Mouse (Mus musculus): Measurements from ENCODE around the gene Scn9a.

Gene Scn9a

DNA sequence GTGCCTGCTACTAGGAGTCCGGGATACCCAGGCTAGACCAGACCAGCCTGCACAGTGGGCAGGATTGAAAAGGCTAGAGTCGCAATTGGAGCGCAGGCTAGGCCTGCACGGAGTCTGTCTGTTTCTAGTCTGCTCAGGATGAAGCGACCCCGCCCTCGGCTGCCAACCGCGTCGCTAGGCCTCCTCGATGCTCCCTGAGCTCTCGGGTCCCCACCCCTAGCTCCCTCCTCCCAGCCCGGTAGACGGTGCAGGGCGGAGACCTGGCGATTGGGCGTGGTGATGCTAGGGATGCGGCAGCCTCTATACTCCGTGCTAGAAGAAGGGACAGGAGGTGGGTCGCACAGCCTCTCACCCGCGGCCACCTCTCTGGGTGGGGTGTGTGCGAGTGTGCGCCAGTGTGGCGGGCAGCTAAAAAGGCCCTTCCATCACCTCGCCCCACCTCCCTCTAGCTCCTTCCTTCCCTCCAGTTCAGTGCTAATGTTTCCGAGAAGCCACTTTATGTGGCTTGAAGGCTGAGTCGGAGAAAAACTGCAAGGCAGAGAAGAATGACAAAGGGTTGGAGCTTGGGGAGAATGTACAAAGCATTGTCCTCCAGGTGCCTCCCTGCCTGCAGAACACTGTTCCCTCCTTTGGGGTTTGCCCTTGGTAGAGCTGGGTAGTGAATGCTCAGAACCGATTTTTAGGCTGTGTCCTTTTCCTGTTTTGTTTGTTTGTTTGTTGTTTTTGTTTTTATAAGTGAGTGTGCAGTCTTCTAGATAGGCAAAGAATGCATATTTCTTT, at the start of gene Scn9a:
TSS of gene Scn9a (minus strand) at position 383 of the 780 bp plus-strand sequence.
- DNase-seq, result peak; percentile 58

DNA sequence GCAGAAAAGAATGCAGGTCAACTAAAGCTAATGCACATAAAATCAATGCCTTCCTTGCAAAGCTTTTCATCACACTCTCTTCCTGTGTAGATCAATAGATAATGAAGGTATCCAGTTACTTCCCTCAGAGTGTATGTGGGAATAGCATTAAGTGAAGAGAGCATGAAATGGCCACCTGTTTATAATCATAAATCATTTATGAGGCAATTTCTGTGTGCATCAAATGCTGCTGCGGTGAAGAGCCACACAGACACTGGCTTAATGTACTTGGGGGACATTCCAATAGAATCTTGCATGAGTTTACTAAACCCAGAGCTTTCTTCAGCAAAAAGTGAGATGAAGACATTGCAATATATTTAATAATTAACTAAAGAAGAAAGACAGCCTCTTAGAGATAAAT, 27.2 kb upstream of the Scn9a start:
- no peak for DNase-seq

DNA sequence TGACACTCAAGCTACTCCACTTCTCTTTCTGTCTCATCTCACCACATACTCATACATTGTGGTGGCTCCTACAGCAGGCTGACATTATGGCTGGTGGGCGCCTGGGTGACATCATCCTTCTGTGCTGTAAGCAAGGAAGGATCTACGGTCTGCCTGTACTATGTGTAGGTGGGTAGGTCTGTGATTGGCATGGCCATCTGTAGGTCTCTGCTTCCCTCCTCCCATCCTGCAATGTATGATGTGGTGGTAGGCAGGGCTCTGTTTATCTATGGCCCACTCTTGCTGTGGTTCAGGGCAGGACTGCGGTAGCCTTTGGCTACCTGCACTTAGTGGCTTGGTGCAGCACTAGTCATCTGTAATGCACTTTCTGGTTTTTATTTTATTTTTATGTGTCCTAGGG, 21.7 kb upstream of the Scn9a start:
- DNase-seq, result no peak

DNA sequence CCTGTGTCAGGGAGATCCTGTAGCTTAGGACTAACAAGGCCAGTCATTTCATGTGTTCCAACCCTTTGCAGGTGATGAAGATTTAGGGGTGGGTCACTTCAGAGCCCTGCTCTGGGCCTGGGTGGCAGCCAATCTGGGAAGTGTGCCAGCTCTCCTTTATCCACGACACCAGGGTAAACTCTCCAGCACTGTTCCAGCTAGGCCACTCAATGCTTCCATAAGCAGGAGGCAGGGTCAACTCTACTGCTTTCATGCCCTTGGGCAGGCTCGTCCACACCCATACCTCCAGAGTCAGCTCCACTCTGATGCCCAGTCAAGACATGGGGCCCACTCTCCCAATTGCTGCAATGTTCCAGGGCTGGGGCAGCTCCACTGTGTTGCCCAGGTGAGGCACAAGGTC, 20.7 kb upstream of the Scn9a start:
- no peak for DNase-seq

DNA sequence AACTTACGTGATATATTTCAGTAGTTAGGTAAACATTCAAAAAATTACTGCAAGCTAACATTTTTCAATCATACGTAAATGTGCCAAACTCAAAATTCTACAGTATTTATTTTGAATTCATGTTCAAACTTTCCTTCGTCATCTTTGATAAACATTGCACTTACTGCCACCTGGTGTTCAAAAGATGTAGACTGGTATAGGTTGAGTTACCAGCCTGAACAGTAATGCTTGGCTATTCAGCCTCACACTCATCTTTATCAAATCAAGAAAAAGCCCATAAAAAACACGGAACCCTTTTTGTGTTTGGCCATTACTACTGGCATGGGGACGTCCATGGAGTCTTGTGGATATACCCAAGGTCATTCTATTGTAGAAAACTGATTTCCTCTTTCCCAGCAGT, 9.6 kb upstream of the Scn9a start:
- DNase-seq, result no peak

DNA sequence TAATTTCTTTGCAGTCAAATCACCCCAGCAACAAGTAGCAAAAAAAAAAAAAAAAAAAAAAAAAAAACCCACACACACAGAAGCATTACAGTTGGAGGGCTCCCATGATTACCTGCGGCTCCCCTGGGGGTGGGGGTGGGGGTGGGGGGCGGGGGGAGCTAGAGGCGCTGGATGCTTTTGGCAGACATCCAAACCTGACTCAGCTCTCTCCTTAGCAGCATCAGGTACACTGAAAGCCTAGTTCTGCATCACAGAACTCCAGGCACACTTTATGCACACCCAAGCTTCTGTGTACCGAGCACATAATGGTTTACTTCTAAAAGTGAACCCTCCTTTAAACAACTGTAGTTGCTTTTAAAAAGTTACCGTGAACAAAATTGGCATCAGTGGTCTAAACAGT, 2.0 kb downstream of the Scn9a start:
- DNase-seq, result no peak

DNA sequence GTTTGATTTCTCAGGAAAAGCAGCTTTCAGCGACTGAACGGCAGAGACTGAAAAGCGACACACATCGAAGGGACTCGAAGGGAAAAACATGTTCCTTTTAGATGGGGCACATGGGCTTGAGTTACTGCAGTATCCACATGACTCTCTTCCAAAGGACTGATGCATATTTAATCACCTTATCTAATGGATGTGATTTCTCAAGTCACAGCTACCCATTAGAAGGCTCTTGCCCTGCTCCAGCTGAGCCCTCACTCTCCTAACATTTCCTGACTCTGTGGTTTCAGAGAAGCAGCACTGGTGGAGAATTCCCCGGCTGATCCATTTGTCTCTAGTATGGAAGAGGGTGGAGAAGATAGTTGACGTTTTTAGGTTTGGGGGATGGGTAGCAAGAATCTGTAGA, 23.7 kb downstream of the Scn9a start:
- DNase-seq, result no peak

DNA sequence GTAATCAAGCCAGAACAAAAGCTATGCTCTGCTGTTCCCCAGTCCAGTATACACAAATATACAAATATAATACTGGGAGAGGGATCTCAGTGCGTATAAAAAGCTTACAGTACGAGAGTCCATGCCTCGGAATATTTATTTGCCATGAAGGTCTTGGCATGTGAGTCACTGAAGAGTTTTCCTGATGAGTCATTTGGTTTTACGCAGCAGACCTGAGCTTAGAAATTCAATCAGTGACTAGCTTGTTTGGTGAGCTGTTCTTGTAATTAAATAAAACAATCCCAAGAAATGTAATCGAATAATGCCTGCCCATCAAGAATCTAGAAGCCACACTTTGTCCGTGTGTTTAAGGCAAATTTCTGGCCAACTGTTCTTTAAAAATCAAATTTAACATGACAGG, 37.4 kb downstream of the Scn9a start:
- DNase-seq, result no peak

DNA sequence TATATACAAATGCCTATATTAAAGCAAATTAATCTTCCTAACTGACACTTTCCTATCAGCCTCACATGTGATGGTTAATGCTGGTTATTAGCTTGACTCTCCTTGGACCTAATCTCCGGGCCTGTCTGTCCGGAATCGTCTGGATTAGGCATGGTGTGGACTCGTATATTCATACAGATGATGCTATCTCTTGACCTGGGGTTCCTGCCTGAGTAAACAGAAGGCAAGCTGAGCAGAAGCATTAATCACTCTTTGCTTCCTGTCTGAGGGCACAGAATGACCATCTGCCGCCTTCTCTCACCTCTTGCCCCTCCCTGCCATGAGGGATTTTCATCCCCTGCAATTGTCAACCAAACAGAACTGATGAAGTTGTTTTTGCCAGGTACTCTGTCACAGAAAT, 38.6 kb downstream of the Scn9a start:
- DNase-seq, result no peak

DNA sequence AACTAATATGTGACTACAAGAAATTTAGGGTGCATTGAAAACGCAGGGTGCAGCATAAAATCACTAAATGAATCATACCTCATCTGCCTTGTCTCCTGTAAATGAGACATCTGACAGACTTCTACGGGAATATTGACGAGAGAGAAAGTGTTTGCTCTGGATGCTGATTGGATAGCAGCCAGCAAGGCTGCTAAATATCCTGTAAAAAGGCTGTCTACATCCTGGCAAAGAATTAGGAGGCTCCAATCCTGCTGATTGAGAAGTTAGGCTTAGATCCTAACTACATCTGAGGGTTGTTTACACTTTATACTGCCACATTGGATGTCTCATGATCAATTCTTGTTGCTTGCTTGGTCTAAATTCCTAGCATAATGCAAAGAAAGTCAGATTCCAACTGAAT, 44.6 kb downstream of the Scn9a start:
- no peak for DNase-seq

DNA sequence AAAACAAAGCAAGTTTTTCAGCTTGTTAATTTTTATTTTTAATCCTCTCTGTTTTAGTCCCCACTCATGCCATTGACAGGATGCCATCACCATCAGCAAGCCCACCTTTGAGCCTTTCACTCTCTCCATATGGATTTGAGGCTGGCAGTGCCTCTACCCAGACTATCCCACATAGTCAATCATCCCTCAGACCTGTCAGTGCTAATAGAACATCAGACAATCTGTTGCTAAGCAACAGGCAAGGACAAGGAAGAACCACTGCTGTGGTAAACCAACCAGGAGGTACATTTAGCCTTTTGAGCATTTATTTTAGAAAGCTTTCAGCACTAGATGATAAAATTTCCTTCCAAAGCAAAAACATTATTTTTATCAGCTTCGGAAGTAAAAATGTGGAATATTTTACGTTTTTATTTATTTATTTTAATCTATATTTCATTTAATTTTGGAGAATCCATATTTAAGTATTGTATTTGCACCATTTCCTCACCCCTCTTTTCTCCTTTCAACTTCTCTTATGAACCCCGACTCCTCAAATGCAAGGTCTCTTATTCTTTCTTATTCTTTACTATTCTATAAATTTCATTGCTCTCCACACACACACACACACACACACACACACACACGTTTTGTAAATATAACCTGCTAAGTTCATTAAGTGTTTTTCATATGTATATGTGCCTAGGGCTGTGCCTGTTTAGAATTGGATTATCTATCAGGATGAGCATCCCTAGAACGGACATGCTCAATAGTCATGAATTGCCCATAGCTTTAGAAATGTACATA, 54.5 kb downstream of the Scn9a start:
- DNase-seq, result no peak

DNA sequence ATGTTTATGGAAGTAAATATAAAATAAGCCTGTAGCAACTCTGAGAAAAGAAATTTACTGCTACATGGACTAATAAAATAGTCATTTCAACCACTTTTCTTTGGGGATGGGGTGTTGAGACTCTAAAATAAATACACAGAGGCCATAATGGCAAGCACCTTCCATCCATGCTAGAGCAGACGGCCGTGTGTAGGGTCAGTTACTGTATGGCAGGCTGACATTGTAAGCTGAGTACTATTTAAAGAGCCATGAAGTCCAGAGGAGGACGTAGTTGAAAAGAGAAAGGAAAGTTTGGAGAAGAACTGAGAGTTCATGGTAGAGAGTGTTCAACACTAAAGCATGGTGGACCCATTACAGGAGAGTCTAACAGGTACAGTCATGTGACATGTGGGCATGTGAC, 86.5 kb downstream of the Scn9a start:
- no peak for DNase-seq

DNA sequence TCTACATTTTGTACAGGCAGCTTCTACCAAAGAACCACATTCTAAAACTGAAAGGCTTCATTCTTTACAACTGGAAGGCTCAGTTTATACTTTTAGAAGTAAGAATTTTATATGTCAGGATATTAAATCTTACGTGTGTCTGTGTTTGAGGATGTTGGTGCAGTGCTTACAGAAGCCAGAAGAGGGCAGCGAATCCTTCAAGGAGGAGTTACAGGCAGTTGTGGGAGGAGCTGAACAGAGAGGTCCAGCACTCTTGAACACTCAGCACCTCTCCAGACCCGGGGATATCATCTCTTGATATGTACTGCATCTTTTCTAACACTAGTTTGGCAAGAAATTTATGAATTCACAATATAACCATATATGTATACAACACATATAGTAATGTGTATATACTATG, 114.8 kb downstream of the Scn9a start:
- DNase-seq, result no peak

DNA sequence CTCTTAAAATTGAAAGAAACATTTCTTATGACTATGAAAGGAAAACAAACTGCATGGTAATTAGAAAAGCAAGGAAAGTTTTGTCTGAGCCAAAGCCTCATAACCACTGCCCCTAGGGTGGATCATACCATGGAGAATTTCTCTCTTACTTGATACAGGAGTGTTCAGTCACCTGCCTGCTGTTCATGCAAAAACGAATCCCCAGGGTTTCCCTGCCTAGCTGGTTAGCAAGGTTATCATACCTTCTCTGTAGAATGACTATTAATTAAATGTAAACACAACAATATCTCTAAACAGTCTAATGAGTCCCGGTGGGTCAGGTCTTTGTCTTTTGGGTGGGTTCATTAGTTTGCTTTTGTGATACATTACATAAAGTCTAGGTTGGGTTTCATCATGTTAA, 123.3 kb downstream of the Scn9a start:
- no peak for DNase-seq

DNA sequence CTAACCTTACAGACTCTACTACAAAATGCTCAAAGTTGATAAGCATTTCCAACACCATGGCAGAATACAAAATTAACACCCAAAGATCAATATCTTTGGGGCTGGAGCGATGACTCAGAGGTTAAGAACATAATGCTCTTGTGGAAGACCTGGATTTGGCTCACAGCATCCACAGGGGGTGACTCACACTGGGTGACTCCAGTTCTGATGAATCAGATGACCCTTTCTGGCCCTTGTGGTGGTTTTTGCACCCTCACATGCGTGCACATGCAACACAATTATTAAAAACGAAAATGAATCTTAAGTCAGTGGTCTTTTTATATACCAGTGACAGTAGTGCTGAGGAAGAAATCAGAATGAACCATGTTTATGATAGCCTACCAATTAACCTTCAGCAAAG, 126.7 kb downstream of the Scn9a start:
- no peak for DNase-seq

DNA sequence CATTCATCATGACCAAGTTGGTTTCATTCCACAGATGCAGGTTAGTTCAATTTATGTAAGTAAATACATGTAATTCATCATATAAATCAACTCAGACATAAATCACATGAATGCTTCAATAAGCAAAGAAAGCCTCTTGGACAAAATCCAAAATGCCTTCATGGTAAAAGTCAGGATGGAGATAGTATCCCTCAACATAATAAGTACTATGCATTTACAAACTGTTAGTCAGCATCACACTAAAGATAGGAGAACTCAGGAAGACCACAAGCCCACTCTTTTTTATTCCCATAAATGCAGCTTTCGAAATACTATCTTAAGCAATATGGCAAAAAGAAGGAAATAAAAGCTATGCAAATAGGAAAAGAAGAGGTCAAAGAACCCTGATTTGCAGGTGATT, 127.1 kb downstream of the Scn9a start:
- no peak for DNase-seq

DNA sequence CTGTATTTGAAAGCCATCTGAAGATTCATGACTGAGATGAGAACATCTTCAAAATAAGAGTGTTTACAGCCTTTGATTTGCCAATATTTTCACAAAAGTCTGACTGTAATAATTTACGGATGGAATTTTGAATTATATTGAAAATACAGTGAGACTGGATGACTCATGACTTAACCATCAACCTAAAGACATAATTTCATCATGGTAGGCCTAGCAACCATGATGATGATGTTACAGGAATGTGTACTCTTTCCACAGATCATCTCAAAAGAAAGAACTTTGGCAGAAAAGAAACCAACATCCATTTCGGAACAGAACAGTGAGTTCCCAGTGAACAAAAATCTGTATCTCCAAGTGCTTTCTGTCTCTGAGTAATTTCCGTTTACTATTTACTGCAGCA, 132.6 kb downstream of the Scn9a start:
- no peak for DNase-seq

DNA sequence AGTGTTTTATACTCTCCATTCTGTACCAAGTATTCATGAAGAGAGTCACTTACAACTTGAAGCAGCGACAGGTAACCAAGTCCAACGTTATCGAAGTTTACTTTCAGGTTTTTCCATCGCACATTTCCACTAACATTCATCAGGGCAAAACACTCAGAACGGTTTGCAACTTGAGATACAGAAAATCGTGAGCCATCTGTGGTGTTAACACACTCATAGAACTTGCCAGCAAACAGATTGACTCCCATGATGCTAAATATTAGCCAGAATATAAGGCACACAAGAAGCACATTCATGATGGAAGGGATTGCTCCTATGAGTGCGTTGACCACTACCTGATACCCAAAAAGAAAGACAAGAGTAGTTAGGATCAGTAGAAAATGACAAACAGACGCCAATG, 140.2 kb downstream of the Scn9a start:
- DNase-seq, result no peak

DNA sequence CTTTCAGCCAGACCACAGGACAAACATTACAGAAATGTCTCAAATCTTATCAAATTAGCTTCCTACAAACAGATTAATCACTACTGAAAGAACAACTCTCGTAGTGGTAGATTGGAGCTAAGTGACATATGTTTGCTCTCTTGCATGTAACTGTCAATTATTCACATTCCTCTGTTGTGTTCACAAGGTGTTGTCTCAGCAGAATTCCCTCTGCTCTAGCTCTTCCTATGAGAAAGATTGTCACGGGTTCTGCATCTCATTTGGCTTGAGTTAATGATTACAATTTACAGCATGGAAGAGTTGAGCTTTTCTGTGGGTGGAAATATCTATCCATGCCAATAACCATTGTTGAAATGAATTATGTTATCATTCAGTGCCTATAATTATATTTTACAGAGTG, 156.4 kb downstream of the Scn9a start:
- DNase-seq, result no peak

DNA sequence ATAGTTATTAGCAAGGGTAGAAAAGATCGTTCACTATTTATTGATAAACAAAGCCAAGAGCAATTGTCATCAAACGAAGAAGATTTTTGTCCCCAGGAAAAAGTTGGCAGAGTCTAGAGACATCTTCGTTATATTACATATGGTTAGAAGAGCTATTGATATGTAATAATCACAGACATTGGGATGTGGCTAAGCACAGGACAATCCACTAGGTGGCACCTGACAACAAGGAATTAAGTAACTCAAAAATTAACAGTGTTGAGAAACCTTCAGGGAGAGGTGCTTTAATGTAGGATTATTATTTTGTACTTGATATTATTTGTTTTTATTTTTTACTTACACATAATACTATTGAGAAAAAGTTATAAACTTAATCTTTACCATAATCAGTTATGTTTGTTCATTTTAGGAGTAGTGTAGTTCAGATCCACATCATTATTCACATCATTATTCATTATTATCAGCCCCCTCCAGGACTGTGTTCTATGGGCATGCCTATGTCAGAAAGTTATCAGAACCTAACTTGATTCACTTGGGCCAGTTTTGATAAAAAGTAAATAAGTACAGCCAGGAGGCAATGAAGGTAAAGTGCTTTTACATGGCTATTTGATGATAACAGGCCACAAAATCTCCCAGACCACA, 161.5 kb downstream of the Scn9a start:
- peak; percentile 22 for DNase-seq

DNA sequence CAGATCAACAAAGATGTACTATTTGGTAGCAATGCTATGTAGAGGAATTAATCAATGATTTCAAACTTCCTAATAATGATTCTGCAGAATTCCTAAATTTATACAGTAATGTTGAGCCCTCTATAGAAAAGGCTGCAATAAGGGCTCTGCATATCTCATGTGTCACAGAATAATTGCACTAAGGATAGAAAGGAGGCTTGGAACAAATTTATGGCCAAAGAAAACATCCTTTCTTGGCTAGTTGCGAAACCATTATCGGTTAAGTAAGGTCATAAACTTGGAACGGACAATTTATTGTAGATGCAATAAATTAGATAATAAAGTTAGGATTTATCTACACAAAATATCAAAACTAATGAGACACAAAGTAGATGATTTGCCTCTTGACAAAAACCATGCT, 169.3 kb downstream of the Scn9a start:
- DNase-seq, result no peak

DNA sequence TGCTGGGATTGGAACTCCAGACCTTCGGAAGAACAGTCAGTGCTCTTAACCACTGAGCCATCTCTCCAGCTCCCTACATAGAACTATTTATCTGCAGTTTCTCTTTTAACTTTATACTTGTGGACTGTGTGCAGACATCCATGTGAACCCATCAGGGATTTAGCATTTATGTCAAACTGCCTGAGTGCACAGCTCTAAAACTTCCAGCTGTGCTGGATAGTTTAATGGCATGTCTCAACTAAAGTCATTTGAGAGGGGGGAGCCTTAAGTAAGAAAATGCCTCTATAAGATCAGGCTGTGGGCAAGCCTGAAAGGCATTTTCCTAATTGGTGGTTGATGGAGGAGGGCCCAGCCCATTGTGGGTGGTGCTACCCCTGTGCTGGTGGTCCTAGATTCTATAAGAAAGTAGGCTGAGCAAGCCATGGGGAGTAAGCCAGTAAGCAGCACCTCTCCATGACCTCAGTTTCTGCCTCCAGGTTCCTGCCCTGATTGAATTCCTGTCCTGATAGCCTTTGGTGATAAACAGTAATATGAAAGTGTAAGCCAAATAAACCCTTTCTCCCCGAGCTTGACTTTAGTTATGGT, 169.8 kb downstream of the Scn9a start:
- no peak for DNase-seq

DNA sequence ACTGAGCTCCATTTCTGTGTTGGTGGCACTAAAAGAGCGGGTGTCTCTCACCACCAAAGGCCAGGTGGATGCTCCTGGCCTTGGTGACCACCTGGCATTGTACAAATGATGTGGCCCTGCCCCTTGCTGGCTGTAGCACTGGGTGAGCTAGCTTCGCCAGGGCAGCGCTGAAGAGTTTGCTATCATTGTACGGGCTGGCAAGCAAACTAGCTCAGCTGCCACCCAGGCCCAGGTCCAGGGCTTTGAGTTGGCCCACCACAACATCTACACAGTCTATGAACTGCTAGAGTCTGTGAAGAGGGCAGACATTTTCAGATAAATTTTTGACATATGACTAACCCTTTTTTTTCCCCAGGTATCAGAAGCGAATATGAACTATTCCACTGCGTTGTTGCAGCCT, 170.8 kb downstream of the Scn9a start:
- no peak for DNase-seq

DNA sequence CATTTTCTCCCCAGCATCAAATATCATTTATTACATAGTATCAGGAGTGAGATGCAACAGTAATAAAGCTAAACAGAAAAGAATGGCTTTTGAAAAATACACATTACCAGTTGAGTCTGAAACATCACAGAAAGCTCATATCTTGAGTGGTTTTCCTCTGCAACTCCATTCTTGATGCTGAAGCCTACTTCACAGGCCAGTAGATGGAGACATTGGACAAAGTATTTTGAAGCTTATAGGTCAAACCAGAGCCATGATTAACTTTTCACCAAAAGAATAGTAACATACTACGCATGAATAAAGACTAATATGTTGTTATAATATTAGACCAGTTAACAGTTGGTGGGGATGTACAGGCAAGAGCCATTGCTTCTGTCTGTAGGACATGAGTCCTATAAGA, 172.3 kb downstream of the Scn9a start:
- DNase-seq, result no peak
